Mouse (Mus musculus) heart, postnatal 14 days (tissue): Measurements from ENCODE around the gene Plekhh1. TPM values are rescaled to one million over a fixed set of nuclear protein-coding genes. Genes with fewer than 3 reads are reported as not detected.

ENCODE experiments used
- total RNA-seq, 2 experiments: library from RNA; stranded (reverse); gene quantifications; 2 replicates each; pipeline ENCODE4 v1.2.3; 2021

Gene Plekhh1
- total RNA-seq, 2 experiments from 2014 or later = 5.5 to 5.7 TPM

Other genes starting within 250 kb of the Plekhh1 start
- gene Atp6v1d, start 167.5 kb upstream of the Plekhh1 start, total RNA-seq = 10 to 100 TPM; 85.4 to 85.5 TPM
- gene Eif2s1, start 167.3 kb upstream of the Plekhh1 start, total RNA-seq = 10 to 100 TPM; 44.3 to 48.7 TPM
- under 1 TPM; 0.53 to 0.59 TPM for gene Plek2, start 122.2 kb upstream of the Plekhh1 start, total RNA-seq
- 1 to 10 TPM; 3.9 to 4.0 TPM for gene Tmem229b, start 21.5 kb upstream of the Plekhh1 start, total RNA-seq
- gene Pigh, start 60.5 kb downstream of the Plekhh1 start, total RNA-seq = 1 to 10 TPM; 3.5 to 3.8 TPM
- gene Arg2, start 101.6 kb downstream of the Plekhh1 start, total RNA-seq = not detected
- gene Vti1b, start 143.5 kb downstream of the Plekhh1 start, total RNA-seq = 10 to 100 TPM; 58.5 to 59.8 TPM
- 1 to 10 TPM; 4.6 to 4.8 TPM for gene Rdh11, start 163.1 kb downstream of the Plekhh1 start, total RNA-seq
- under 1 TPM; 0.26 to 0.29 TPM for gene Rdh12, start 179.8 kb downstream of the Plekhh1 start, total RNA-seq